ENCODE assay signal across 17 mouse cellular contexts in genomic region chr11:18898862-18899261, GRCm38 (mm10).
DNase-seq lines count a peak whose midpoint lies in the region; ATAC-seq and TF ChIP-seq lines count a peak whose summit lies in the region.
"Had no signal": no experiment of that assay in that cellular context is flagged by ENCODE, and none has a peak within 500 bp of the region (broad histone marks: within the 10 kb centered on the region; RNA-seq: fewer than 3 reads in every experiment).

No protein-coding gene starts in this region.

- dilution Hi-C loops in CH12.LX (cut with MboI; ENCODE audit: extremely low pct_ligation_motif_present, extremely low pct_unique_long_range_greater_than_20kb, low sequenced_read_pairs) = no loop called here

- H3K4me3 ChIP-seq in embryonic facial prominence, embryonic 14.5 days (ENCODE audit: low read depth, low read length) = no peak overlapping the region
- no peak overlapping the region for H3K4me3 ChIP-seq in embryonic facial prominence, embryonic 10.5 days
- H3K4me3 ChIP-seq in intestine, embryonic 14.5 days (ENCODE audit: low read depth, low read length) = no peak overlapping the region
- H3K4me3 ChIP-seq in intestine, postnatal 0 days (ENCODE audit: low read depth, low read length) = no peak overlapping the region
- H3K4me3 ChIP-seq in CH12.LX (replicated peaks in 1 of 3; ENCODE audit: low read depth in 2 of 3, low read length in 2 of 3, poor library complexity in 1 of 3) = no peak overlapping the region
- H3K4me3 ChIP-seq: hindbrain, embryonic 15.5 days; limb, embryonic 13.5 days; midbrain, embryonic 13.5 days had no signal

- in situ Hi-C loops in CH12.LX (cut with MboI; ENCODE audit: low pct_ligation_motif_present, low pct_unique_long_range_greater_than_20kb, low sequenced_read_pairs) = no loop called here

- H3K36me3 ChIP-seq in embryonic facial prominence, embryonic 14.5 days (ENCODE audit: control insufficient read depth, insufficient read depth, low read length) = no peaks in the 10 kb centered on the region
- H3K36me3 ChIP-seq in embryonic facial prominence, embryonic 10.5 days (replicated peaks) = peaks cover 10% of the 10 kb centered on the region
- peaks cover 22% of the 10 kb centered on the region; the same call in 1 of the 2 replicates for H3K36me3 ChIP-seq in intestine, embryonic 14.5 days (ENCODE audit: control insufficient read depth, insufficient read depth, low read length)
- H3K36me3 ChIP-seq in intestine, postnatal 0 days (ENCODE audit: control insufficient read depth, insufficient read depth) = no peaks in the 10 kb centered on the region
- H3K36me3 ChIP-seq in CH12.LX (replicated peaks in 1 of 2; ENCODE audit: control insufficient read depth in 1 of 2, insufficient read depth in 1 of 2, low read length in 1 of 2) = no peaks in the 10 kb centered on the region
- H3K36me3 ChIP-seq: hindbrain, embryonic 15.5 days; limb, embryonic 13.5 days; midbrain, embryonic 13.5 days had no signal

- TF ChIP-seq EP300 in CH12.LX (IDR thresholded peaks at IDR 0.05; ENCODE audit: low read length) = no peak

- no peaks in the 10 kb centered on the region; the same call in 1 of the 2 replicates for H3K79me2 ChIP-seq in CH12.LX (replicated peaks; ENCODE audit: control insufficient read depth, extremely low read depth, insufficient read depth, poor library complexity, severe bottlenecking)

- no peaks in the 10 kb centered on the region for H3K9me3 ChIP-seq in embryonic facial prominence, embryonic 14.5 days (ENCODE audit: control insufficient read depth, low read length)
- H3K9me3 ChIP-seq in embryonic facial prominence, embryonic 10.5 days = no peaks in the 10 kb centered on the region
- H3K9me3 ChIP-seq in intestine, embryonic 14.5 days (ENCODE audit: control insufficient read depth, low read length) = no peaks in the 10 kb centered on the region
- H3K9me3 ChIP-seq in intestine, postnatal 0 days (ENCODE audit: control insufficient read depth) = no peaks in the 10 kb centered on the region
- H3K9me3 ChIP-seq in CH12.LX (replicated peaks; ENCODE audit: low read length) = no peaks in the 10 kb centered on the region
- H3K9me3 ChIP-seq: hindbrain, embryonic 15.5 days; limb, embryonic 13.5 days; midbrain, embryonic 13.5 days had no signal

- no peak for TF ChIP-seq CTCF in intestine, postnatal 0 days (IDR thresholded peaks at IDR 0.05; ENCODE audit: low read depth)
- TF ChIP-seq CTCF in CH12.LX (conservative IDR thresholded peaks at IDR 0.05 in 1 of 2, IDR thresholded peaks at IDR 0.05 in 1 of 2; ENCODE audit: low read depth in 2 of 2, low read length in 2 of 2) = no peak

- H3K27me3 ChIP-seq in embryonic facial prominence, embryonic 14.5 days (replicated peaks; ENCODE audit: control insufficient read depth, insufficient read depth, low read length) = no peaks in the 10 kb centered on the region
- H3K27me3 ChIP-seq in embryonic facial prominence, embryonic 10.5 days (replicated peaks; ENCODE audit: low read depth, poor library complexity, severe bottlenecking) = no peaks in the 10 kb centered on the region
- no peaks in the 10 kb centered on the region for H3K27me3 ChIP-seq in intestine, embryonic 14.5 days (replicated peaks; ENCODE audit: control insufficient read depth, insufficient read depth, low read length)
- H3K27me3 ChIP-seq in intestine, postnatal 0 days (replicated peaks; ENCODE audit: control insufficient read depth, insufficient read depth, low read length) = no peaks in the 10 kb centered on the region
- H3K27me3 ChIP-seq in CH12.LX (replicated peaks) = no peaks in the 10 kb centered on the region
- H3K27me3 ChIP-seq: hindbrain, embryonic 15.5 days; midbrain, embryonic 13.5 days had no signal

- 0 out of 2 replicates have a peak overlapping the region, but pooled peaks have one; percentile 3 for H3K27ac ChIP-seq in embryonic facial prominence, embryonic 14.5 days (replicated peaks; ENCODE audit: low read depth, low read length)
- H3K27ac ChIP-seq in embryonic facial prominence, embryonic 10.5 days (replicated peaks) = no peak overlapping the region
- H3K27ac ChIP-seq in intestine, embryonic 14.5 days (ENCODE audit: low read depth) = peak overlapping the region; percentile 44; the same call in 1 of the 2 replicates
- H3K27ac ChIP-seq in intestine, postnatal 0 days (ENCODE audit: low read depth, low read length) = no peak overlapping the region
- H3K27ac ChIP-seq in CH12.LX (ENCODE audit: insufficient read depth, low read depth) = no peak overlapping the region
- H3K27ac ChIP-seq: limb, embryonic 13.5 days; midbrain, embryonic 13.5 days had no signal

- no peak for ATAC-seq in embryonic facial prominence, embryonic 14.5 days (ENCODE audit: low read depth)
- ATAC-seq in intestine, embryonic 14.5 days (replicated peaks; ENCODE audit: low FRiP score, low TSS enrichment, low read depth) = no peak
- no peak for ATAC-seq in intestine, postnatal 0 days
- ATAC-seq in megakaryocyte-erythroid progenitor cell, adult 5-6 weeks (replicated peaks; ENCODE audit: low FRiP score, low TSS enrichment, poor library complexity, severe bottlenecking) = 0 out of 2 replicates have a peak, but pooled peaks have one; percentile 43
- ATAC-seq: midbrain, embryonic 13.5 days had no signal

- DNase-seq in embryonic facial prominence, embryonic 14.5 days (ENCODE audit: low spot score) = no peak
- DNase-seq in embryonic facial prominence, embryonic 10.5 days (ENCODE audit: low spot score) = no peak
- peak; percentile 47 for DNase-seq in intestine, embryonic 14.5 days (ENCODE audit: low spot score)
- DNase-seq in CH12.LX (ENCODE audit: extremely low read depth) = no peak
- no peak for DNase-seq in adrenal gland, adult 18-20 months (ENCODE audit: low spot score in 2 of 2)
- DNase-seq in layer of hippocampus, adult 8-10 months (ENCODE audit: low spot score in 2 of 2) = no peak
- DNase-seq: cerebellum, adult 11-12 months; gastrocnemius, postnatal 10 days; kidney, adult 8-10 months; layer of hippocampus, adult 9-11 months; right cerebral cortex, adult 18-20 months; thymus, postnatal 36 days had no signal

- no peak overlapping the region for H3K9ac ChIP-seq in embryonic facial prominence, embryonic 14.5 days (ENCODE audit: low read depth, low read length)
- no peak overlapping the region for H3K9ac ChIP-seq in intestine, embryonic 14.5 days (ENCODE audit: low read length)
- no peak overlapping the region for H3K9ac ChIP-seq in intestine, postnatal 0 days (ENCODE audit: low read depth, low read length)
- 0 out of 2 replicates have a peak overlapping the region, but pooled peaks have one; percentile 78 for H3K9ac ChIP-seq in CH12.LX (ENCODE audit: insufficient read depth, low read depth)
- H3K9ac ChIP-seq: hindbrain, embryonic 15.5 days; limb, embryonic 13.5 days; midbrain, embryonic 13.5 days had no signal

- no peak overlapping the region for H3K4me2 ChIP-seq in embryonic facial prominence, embryonic 14.5 days (ENCODE audit: low read depth, low read length)
- no peak overlapping the region for H3K4me2 ChIP-seq in intestine, embryonic 14.5 days (ENCODE audit: low read length)
- no peak overlapping the region for H3K4me2 ChIP-seq in intestine, postnatal 0 days (replicated peaks; ENCODE audit: low read depth)
- peak overlapping the region; percentile 100; the same call in 1 of the 2 replicates for H3K4me2 ChIP-seq in CH12.LX (ENCODE audit: insufficient read depth, low read depth, poor library complexity, severe bottlenecking)
- H3K4me2 ChIP-seq: hindbrain, embryonic 15.5 days; limb, embryonic 13.5 days; midbrain, embryonic 13.5 days had no signal

- WGBS in embryonic facial prominence, embryonic 14.5 days = 47% methylated on average over 4 of the region's 4 CpGs
- WGBS in embryonic facial prominence, embryonic 10.5 days = 67% methylated on average over 4 of the region's 4 CpGs
- 31% methylated on average over 4 of the region's 4 CpGs for WGBS in intestine, embryonic 14.5 days
- WGBS in intestine, postnatal 0 days = 20% methylated on average over 4 of the region's 4 CpGs

- H3K4me1 ChIP-seq in embryonic facial prominence, embryonic 14.5 days (ENCODE audit: control insufficient read depth, insufficient read depth, low read length) = peaks cover 28% of the 10 kb centered on the region
- peaks cover 27% of the 10 kb centered on the region for H3K4me1 ChIP-seq in embryonic facial prominence, embryonic 10.5 days
- H3K4me1 ChIP-seq in intestine, embryonic 14.5 days (replicated peaks; ENCODE audit: control insufficient read depth, insufficient read depth, low read length) = peaks cover 28% of the 10 kb centered on the region
- H3K4me1 ChIP-seq in intestine, postnatal 0 days (replicated peaks; ENCODE audit: control insufficient read depth, insufficient read depth, low read length) = no peaks in the 10 kb centered on the region
- peaks cover 3 to 45% of the 10 kb centered on the region in 2 experiments; a peak in 3 of 4 replicates for H3K4me1 ChIP-seq in CH12.LX (ENCODE audit: control insufficient read depth in 1 of 2, insufficient read depth in 2 of 2)

- no peak for TF ChIP-seq RAD21 in CH12.LX (IDR thresholded peaks at IDR 0.05; ENCODE audit: low read depth, low read length)

- no peak for TF ChIP-seq POLR2A in CH12.LX (IDR thresholded peaks at IDR 0.05; ENCODE audit: low read depth, low read length)

TF ChIP-seq in CH12.LX, 34 proteins besides CTCF, POLR2A, EP300 and RAD21:
- TF ChIP-seq SIN3A (IDR thresholded peaks at IDR 0.05; ENCODE audit: low read length) = no peak
- no peak for TF ChIP-seq SMC3 (IDR thresholded peaks at IDR 0.05; ENCODE audit: low read depth, low read length)
- TF ChIP-seq HCFC1 (IDR thresholded peaks at IDR 0.05; ENCODE audit: low read depth, low read length) = no peak
- TF ChIP-seq TBP (conservative IDR thresholded peaks at IDR 0.05; ENCODE audit: low read depth, low read length) = no peak
- no peak for TF ChIP-seq UBTF (IDR thresholded peaks at IDR 0.05; ENCODE audit: low read depth, low read length)
- TF ChIP-seq E2F4 (IDR thresholded peaks at IDR 0.05; ENCODE audit: insufficient replicate concordance, low read depth, low read length) = no peak
- TF ChIP-seq KAT2A (IDR thresholded peaks at IDR 0.05; ENCODE audit: insufficient replicate concordance, low read length) = no peak
- TF ChIP-seq JUN (IDR thresholded peaks at IDR 0.05; ENCODE audit: insufficient read depth, low read depth, low read length) = no peak
- no peak for TF ChIP-seq MYC (IDR thresholded peaks at IDR 0.05; ENCODE audit: low read depth, low read length)

Comparison
In these comparisons a context has a peak if more than half of its experiments do, and no peak if none do; other contexts are left out.
1. H3K27ac ChIP-seq: peak in embryonic facial prominence, embryonic 14.5 days (single experiment) and intestine, embryonic 14.5 days (single experiment); none in embryonic facial prominence, embryonic 10.5 days (single experiment), intestine, postnatal 0 days (single experiment) and CH12.LX (single experiment).